Mouse (Mus musculus): ENCODE results near the gene 3110082J24Rik. TPM values are rescaled to one million over a fixed set of nuclear protein-coding genes. Genes with fewer than 3 reads are reported as not detected.

3110082J24Rik gene
- polyA plus RNA-seq (2015; fragmentation: Nextera tagmentation; extraction: Ambion mirVana), result not detected in 2 replicates

DNA sequence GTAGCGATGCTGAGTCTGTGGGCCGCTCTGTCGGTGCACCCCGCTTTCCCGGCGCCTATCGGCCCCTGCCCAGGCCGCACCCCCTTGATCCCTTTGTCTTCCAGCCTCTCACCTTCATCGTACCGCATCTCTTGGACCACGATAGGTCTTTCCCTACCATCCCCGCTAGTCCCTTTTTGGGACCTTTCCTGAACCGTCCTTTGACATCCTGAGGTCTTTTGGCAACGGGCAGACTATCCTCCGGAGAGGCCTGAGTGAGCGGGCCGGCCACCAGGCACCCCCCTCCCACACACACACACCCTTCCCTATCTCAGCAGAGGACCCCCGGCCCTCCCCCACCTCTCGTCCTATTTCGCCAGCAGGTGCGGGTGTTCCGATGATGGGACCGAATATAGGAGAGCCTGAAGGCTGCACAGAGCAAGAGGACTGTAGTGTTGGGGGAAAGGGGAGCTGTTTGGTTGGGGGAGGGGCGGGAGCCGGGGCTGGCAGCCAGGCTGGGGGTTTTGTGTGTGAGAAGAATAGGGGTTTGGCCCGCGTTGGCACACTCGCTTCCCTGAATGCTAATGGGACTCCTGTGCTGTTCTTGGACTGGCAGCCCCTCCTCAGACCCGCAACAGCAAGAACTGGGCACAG lies at the start of gene 3110082J24Rik:
Gene 3110082J24Rik, minus strand, starts transcription at position 419 of the 633 bp plus-strand sequence.

DNA sequence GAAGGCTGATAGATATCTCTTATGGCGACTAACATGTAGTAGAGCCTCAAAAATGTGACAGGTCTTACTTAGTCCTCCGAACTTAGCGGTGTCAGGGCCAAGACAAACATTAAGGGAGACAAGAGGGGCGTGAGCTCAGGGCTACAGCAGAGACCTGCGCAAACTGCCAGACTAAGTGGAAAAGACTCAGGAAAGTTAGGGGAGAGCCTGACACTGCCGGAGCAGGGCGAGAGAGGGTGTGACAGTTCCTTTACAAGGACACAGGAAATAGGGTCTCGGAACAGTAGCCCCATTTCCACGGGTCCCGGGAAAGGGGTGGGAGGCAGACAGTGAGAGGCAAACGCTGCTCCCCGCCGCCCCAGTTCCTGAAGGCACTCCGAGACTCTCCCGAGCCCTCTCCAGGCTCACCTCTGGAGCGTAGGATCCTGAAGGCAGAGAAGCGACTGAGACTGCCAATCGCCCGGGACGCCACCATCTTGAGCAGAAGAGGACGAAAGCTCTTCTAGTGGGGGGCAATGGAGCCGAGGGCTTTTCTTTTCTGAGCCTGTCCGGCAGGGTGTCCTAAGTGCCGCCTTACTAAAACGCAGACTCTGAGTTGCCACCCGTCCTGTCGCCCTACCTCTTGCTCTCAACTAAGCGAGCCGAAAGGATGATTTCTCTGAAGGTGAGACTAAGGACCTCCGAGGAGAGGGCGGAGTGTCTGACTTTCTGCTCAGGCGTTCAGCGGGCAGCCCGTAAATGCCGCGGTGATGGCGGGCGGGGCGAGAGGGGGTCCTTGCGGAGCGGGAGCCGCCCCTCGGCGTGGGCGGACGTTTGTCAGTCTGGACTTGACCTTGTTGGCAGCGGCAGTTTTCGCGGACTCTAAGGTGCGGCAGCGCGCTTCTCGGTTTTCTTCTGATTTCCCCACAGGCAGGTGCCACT lies 48.8 kb upstream of the 3110082J24Rik start, which contains the start of the genes Hadha and Hadhb:
Gene Hadha, minus strand, starts transcription at position 689 of the 921 bp plus-strand sequence.
Gene Hadhb, plus strand, starts transcription at position 775 of the 921 bp plus-strand sequence.

DNA sequence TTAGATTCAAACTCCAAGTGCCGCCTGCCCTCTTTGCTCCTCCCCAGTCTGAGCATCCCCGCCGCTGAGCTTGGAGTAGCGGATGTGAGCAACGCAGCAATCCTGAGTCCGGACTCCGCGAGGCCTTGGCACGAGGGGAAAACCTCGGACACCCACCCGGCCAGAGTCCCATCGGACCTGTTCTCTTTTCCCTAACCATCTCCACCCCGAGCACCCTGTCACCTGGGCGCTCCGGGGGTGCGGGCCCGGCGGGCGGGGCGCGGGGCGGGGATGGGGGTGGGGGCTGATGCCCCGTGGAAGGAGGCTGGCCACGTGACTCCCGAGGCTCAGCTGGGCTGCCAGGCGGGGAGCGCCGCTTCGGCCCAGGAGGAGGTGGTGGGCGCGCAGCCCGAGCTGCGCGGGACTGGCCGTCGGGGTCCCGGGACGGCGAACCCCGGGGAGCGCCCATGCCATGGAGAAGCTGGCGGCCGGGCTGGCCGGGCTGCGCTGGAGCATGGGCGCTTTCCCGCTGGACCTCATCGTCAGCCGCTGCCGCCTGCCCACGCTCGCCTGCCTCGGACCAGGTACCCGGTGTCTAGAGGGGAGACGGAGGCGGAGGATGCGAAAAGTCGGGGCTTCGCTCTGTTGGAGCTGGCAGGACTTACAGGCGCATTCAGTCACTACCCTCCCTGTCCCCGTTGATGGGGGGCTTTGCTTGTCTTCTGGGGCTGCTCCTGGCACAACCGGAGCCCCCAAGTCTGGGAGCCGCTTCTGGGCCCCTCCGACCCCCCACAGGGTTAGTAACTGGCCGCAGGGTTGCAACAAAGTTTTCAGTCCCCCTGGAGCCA lies 832 bp downstream of the 3110082J24Rik start, which contains the start of gene Garem2:
Gene Garem2, plus strand, starts transcription at position 321 of the 827 bp plus-strand sequence.

GRCm38 (mm10) chr5:30072825-30073821 lies 32.8 kb downstream of the 3110082J24Rik start, which contains the start of gene Tyms:
TSS of gene Tyms (minus strand) at chr5:30073617.

Other genes starting within 250 kb of the 3110082J24Rik start
- gene Il6, start 93.0 kb downstream of the 3110082J24Rik start, polyA plus RNA-seq (2015; fragmentation: Nextera tagmentation; extraction: Ambion mirVana), result 0.50 and 0.60 TPM in 2 replicates
- 34.1 and 43.3 TPM in 2 replicates for gene Tyms, start 32.5 kb downstream of the 3110082J24Rik start, polyA plus RNA-seq (2015; fragmentation: Nextera tagmentation; extraction: Ambion mirVana)
- gene Garem2, start 925 bp downstream of the 3110082J24Rik start, polyA plus RNA-seq (2015; fragmentation: Nextera tagmentation; extraction: Ambion mirVana), result 0.06 and 0.10 TPM in 2 replicates
- gene Hadha, start 49.1 kb upstream of the 3110082J24Rik start, polyA plus RNA-seq (2015; fragmentation: Nextera tagmentation; extraction: Ambion mirVana), result 240 and 257 TPM in 2 replicates
- gene Hadhb, start 49.2 kb upstream of the 3110082J24Rik start, polyA plus RNA-seq (2015; fragmentation: Nextera tagmentation; extraction: Ambion mirVana), result 331 and 350 TPM in 2 replicates
- gene Adgrf3, start 99.6 kb upstream of the 3110082J24Rik start, polyA plus RNA-seq (2015; fragmentation: Nextera tagmentation; extraction: Ambion mirVana), result 0.41 and 0.43 TPM in 2 replicates
- 7.2 and 7.8 TPM in 2 replicates for gene Selenoi, start 126.5 kb upstream of the 3110082J24Rik start, polyA plus RNA-seq (2015; fragmentation: Nextera tagmentation; extraction: Ambion mirVana)
- gene Drc1, start 175.3 kb upstream of the 3110082J24Rik start, polyA plus RNA-seq (2015; fragmentation: Nextera tagmentation; extraction: Ambion mirVana), result 0.13 and 0.18 TPM in 2 replicates